Mouse (Mus musculus) megakaryocyte, embryonic 14.5 days (primary cell): ENCODE measurements around the gene P3h3.

Experiments used
- FLI1 ChIP-seq: IDR thresholded peaks from 2 replicates; pipeline ENCODE4 v1.6.1; 2012; ENCODE audit warnings: low read length, inconsistent platforms, mixed read lengths
- GATA1 ChIP-seq: IDR thresholded peaks from 3 replicates; pipeline ENCODE4 v1.6.1; 2012; ENCODE audit warnings: mixed read lengths, low read length, inconsistent platforms, borderline replicate concordance

DNA sequence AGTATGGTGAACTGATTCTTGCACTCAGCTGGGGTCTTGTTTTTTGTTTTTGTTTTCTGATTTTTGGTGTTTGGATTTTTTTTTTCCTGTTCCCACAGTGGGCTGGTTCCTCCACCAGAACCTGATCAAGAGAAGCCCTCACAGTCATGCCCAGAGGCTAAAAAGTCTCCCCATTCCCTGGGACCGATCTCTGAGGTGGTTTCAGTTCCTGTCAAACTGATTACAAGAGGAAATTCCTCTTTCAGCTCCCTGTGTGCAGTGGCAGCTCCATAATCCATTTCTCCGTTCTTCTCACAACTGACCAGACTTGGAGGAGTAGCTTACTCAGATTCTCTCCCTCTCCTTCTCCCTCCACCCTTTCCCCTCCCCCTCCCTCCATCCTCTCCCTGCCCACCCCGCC is 16.8 kb upstream of the P3h3 start:
- TF ChIP-seq GATA1 (no peak), FLI1 (no peak)
